Mouse (Mus musculus) 3134 (cell line): ENCODE results near the gene Rasa2.
"Not testable (repeated sequence)": the region's sequence is repeated elsewhere in the genome, so short reads cannot be mapped to it uniquely, and the experiment has no call there.

ENCODE experiments used
- DNase-seq: peaks from one replicate; pipeline ENCODE4 v3.0.0-alpha.2; 2011; ENCODE audit warnings: low spot score; ENCODE audit not compliant: insufficient read length; ENCODE audit errors: extremely low read depth

Gene Rasa2

DNA sequence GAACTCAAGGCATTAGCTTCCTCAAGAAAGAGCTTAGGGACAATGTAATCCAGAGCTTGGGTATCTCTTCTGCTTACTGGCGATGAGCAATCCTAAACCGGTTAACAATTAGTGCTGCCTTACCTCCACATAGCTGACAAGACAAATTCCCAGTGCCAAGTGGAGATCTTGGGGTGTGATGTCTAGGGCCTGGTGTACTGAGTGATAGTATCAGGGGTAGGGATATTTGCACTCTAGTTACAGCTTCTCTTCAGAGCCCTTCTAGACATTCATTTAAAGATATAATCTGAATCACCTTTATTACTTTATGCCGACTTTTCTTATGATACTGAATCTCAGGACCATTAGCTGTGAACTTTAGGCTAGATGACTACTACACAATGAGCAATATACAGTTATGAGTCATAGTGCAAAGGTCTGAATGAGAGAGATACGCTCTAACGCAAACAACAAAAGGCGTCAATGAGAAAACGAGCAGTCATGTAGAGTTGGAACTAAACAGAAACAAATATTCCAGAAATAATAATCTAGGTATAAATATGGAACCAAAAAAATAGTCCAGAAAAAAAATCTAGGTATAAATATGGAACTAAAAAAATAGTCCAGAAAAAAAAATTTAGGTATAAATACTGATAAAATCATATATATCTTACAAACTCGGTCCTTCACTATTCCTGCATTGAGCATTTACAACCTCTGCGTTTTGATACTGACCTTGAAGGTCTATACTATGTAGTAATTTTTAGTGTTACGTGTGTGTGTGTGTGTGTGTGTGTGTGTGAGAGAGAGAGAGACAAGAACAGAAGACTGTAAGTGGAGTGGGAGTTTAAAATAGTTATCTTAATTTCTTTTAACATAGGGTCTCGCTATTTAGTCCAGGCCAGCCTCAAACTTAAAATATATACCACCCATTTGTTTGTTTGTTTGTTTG lies 38.5 kb downstream of the Rasa2 start:
- DNase-seq: no peak

DNA sequence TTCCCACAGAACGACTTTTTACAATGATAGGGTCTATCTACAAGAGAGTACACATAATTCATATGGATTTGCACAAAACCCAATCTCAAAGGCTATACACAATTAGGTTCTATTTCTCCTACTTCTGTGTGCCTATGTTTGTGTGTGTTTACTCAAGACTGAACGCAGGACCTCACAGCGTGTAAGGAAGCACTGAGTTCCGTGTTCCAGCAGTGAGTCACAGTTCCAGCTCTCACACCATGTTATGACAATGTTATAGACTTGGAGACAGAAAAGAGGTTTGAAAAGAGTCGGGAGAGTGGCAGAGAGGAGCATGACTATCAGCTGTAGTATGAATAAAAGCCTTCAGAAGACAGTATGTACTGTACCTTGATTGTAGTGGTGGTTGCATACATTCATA lies 42.1 kb downstream of the Rasa2 start:
- DNase-seq: no peak

DNA sequence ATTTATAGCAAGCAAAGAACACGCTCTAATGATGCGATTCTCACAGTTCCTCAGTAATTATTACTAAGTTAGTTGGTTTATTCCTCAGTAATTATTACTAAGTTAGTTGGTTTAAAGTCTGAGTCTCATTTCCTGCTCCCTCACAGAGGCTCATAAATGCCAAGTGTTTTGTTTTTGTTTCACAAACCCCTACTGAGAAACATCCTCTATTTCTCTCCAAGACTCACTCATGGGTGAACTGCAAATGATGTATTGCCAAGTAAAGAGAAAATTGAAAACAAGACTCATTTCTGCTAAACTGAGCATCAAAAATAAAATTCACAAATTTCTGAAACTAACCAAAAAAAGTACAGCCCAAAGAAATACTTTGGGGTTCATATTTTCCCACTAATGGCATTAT lies 47.9 kb downstream of the Rasa2 start:
- peak; percentile 8 for DNase-seq

DNA sequence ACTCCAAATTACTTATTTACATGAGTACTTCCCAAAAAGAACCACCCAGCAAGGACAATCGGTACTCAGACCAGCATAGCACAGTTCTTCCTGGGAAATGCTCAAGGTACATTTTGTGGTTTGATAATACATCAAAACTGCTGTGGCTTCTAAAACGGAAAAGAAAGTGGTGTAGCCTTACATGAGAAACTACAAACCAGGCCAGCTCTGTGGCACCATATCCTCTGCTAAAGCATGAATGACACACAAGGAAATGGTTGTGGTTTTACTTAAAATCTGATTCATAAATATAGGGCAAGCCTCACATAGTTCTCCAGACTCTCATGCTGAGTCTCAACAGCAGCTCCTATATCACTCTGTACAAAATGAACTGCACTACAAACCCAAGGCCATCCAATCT lies 48.3 kb downstream of the Rasa2 start:
- DNase-seq: peak; percentile 76

DNA sequence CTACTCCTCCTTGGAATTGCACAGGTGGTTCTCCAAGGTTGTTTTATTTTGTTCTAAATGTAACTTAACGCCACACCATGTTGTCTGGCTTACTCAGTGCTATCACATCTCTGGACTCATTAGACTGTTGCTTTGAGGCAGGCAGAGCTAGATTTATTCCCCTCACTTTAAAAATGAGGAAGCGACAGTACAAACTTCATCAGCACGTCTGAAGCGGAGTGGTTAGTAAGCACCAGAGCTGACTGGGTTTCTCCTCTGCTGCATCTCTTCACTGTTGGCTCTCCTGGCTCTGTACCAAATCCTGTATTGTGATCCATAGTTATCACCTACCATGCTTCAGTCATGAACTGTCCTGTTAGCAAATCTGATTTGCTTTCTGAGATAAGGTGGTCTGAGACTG lies 53.2 kb downstream of the Rasa2 start:
- no peak for DNase-seq

DNA sequence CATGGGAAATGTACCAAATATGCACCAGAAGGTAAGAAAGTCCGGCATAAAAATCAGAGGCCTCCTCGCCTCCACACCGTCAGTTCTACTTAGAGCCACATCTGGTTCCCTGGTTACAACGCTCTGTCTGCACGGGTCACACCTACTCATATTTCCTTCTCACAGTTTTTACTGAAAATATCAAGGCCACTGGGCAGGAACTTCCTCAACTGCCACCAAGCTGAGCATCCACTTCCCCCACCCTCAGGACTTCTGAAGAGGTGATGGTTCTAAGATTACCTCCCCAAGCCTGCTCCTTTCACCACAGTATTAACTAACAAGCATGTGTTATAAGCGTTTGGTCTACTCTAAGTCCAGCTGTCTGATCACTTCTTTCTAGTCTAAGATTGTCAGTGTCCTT lies 53.7 kb downstream of the Rasa2 start:
- DNase-seq: no peak

DNA sequence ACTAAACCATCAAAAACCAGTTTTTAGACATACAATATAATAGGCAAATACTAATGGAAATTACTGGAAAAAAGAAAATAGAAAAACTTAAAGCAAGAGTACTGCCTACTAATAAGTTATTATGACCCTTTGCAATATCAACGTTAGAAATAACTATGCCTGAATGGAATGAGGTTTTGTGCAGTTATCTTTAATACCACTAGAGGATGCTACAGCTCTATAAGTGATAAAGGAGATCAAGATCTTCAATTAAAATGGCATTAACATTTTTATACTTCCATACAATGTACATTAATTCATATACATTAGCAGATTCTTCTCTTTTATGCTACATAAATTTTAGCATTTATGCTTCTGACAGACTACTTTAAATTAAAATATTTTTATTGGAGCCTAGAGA lies 58.2 kb downstream of the Rasa2 start:
- no peak for DNase-seq

DNA sequence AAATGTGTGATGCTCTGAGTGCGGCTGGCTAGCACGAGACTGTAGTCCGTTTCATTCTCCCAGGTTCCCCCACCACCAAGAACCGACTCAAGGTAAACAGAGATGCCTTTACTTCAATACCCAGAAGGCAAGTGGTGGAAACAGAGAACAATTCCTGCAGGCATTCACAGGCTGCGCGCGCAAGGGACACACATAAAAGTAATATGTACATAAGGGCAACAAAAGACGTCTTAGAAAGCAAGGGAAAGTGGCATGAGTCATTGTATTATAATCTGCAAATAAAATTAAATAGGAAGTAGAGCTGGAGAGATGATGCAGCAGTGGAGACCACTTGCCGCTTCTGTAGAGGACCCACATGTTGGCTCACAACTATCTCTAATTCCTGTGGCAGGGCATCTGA lies 58.7 kb downstream of the Rasa2 start:
- DNase-seq: no peak

DNA sequence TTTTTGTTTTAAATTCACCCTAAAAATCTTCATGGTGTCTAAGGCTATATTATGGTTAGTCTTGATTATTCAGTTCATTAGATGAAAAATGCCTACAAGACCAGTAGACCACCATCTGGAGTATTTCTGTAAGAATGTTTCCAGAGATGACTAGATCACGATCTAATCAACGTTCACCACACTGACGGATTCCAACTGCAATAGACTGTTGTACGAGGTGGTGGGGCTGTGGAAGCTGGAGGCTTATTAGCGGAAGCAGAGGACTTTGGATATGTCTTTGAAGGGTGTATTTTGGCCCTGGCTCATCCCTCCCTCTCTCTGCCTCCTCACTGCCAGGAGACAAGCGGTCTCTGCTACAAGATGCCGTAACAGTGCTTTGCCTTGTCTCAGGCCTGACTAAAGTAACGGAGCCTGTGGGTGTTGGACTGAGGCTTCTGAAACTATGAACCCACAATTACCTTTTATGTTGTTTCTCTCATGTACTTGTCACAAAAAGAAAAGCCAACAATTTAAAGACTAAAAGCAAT lies 64.9 kb downstream of the Rasa2 start:
- DNase-seq: no peak

DNA sequence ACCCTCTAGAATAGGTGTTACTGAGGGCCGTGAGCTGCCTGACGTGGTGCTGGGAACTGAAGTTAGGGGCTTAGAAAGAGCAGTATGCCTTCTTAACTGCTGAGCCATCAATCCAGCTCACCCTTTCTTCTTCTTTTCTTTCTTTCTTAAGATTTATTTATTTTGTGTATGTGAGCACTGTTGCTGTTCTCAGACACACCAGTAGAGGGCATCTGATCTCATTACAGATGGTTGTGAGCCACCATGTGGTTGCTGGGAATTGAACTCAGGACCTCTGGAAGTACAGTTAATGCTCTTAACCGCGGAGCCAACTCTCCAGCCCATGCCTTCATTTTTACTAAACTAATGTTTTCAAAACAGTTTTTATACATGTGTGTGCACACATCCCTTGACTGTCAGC lies 67.9 kb downstream of the Rasa2 start:
- no peak for DNase-seq

DNA sequence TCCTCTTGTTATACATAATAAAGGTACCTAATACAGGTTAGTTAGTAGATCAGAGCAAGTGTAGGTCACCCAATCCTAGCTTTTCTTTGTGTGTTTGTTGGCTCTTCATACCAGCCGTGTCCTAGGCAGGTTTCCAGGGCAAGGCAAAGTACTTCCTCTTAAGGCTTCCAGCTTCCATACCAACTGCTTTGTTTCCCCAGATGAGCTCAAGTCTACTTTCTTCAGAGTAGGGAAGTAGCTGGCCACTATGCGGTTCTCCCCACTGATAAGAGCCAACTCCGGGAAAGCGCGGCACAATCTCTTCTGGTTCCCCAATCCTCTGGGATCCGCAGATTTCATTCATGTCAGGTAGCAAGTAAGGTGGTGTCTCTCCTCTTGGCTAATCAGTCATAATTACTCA lies 72.3 kb downstream of the Rasa2 start:
- DNase-seq: no peak

DNA sequence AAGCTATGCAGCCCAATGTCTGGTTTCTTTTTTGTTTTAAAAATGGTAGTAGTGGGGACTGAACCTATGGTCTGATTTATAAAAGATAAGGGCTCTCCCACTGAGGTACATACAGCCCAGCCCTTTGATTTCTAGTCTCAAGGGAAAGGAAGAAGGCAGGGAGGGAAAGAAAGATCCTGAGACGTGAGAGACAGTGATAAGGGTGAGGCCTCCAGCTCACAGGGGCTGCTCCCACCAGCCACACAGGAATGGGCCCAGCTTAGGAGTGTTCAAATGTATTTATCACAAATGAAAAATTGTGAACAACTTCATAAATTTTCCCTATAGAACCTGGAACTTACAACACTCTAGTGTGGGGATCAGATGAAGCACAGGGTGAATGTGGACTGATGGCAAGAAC lies 72.8 kb downstream of the Rasa2 start:
- no peak for DNase-seq

DNA sequence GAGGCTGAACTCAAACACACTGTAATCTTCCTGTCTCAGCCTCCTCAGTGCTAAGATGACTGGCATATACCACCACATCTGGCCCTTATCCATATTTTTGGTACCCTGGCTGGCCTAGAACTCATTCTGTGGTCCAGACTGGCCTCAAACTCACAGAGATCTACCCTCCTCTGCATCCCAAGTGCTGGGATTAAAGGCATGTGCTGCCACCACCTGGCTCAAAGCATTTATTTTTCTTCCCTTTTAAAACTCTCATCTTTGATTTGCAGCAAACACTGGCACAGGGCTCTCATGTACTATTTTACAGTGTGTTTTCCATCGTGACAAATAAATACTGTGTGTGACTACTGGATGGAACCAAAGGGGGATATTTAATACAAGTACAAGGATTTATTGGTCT lies 77.3 kb downstream of the Rasa2 start:
- DNase-seq: no peak

DNA sequence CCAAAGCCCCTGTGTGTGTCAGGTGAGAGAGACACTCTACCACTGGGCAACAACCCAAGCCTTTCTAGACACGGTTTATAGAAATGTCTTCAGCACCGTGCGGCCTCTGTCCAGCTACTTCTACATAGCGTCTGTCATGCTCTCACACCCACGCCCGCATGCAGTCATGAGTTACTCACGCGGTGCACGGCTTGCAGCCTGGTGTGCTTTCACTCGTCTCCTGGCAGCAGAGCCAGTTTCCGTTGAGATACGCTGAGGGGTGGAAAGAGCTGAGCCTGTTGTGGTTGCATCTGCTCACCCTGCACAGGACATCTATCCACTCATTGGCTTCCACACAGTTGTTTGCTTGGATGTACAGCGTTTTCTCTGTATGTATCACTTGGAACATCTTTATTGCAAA lies 86.0 kb downstream of the Rasa2 start:
- DNase-seq: no peak

DNA sequence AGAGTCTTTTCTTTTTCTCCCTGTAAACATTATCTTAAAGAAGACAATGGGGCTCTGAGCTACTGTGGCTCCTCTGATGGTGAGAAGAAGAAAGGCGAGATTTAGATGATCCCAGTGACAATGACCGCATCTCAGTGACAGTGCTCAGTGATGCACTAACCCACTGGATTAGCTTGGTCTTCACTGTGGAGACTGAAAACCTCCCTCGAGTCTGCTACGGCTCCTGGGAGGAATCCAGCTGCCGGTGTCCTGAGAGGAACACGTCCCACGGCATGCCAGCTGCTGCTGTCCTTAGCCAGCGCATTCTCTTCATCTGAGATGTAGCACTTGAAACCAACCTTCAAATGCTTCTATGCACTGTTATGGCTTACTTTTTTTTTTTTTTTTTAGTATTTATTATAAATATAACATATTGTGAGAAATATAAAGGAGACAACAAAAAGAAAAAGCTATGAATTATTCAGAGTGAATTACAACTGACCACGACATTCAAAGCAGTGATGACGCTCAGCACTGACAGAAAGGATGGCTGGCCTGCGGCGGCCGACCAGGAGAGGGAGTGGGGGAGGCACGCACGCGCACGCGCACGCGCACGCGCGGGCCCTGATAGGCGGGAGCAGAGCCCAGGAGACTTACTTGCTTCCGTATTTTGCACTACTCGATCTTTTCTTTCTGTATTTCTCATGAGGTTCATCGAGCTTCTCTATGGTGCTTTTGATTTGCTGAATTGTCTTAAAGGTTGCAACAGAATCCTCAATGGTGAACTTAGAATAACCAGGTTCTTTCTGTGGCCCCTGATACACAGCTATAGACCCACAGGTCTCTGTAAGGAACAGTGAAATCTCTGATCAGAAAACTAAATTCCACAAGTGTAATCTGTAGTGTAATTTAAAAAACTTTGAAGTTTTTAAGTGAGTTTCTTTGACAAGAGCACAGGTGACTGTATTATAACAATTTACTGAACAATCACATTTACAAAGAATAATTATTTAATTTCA lies 87.5 kb downstream of the Rasa2 start:
- no peak for DNase-seq

DNA sequence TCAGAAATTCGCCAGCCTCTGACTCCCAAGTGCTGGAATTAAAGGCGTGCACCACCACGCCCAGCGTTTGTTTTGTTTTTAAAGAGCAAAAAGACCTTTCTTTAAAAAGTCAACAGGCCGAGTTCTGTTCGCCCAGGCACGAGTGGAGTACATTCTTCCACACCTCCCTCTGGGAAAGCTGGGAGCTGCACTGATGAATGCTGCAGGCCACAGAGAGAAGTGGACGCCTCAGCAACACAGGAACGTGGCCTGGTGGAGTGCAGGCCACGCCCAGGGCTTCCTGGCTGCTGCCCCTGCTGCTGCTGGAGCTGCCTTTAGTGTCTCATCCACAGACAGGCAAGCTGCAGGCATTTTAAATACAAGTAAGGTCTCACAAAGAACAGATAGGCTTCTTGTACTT lies 92.5 kb downstream of the Rasa2 start:
- no peak for DNase-seq

DNA sequence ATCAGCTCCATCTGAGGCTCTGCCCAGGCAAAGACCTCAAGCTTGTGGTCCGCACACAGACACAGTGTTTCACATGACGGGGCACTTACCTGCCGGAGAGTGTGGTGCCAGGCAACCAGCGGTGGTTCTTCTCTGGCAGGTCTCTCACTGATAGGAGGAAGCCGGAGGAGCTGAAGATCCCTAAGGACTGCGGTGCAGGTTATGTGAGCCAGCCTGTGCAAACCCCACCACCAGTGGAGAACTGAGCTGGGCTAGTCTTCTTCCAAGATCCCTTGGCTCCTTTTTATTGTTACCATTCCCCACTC lies 93.8 kb downstream of the Rasa2 start:
- DNase-seq: no peak

DNA sequence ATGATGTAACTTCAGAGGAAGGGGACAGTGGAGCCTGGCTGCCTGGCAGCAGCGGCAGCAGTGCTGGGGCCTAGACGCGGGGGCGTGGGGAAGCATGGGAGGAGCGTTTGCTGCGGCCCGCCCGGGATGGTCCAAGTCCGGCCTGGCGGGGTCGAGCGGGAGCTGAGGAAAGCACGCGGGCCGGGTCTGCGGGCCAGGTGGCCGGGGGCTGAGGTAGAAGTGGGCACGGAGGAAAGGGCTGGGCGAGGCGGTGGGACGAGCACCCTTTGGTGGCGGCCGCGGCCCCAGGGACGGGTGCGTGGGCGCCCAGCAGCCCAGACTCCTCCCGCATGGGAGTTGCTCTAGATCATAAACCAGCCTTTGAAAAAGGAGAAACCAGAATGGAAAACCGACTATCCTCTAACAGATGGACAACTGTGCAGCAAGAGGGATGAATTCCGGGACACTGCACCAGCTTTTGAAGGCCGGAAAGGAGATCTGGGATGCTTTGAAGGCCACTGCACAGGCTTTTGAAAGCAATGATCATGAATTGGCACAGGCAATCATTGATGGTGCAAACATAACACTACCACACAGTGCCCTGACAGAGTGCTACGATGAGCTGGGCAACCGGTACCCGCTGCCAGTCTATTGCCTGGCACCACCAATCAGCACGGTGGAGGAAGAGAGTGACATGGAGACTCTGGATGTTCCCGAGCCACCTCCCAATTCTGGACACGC lies 94.4 kb downstream of the Rasa2 start:
- DNase-seq: no peak

DNA sequence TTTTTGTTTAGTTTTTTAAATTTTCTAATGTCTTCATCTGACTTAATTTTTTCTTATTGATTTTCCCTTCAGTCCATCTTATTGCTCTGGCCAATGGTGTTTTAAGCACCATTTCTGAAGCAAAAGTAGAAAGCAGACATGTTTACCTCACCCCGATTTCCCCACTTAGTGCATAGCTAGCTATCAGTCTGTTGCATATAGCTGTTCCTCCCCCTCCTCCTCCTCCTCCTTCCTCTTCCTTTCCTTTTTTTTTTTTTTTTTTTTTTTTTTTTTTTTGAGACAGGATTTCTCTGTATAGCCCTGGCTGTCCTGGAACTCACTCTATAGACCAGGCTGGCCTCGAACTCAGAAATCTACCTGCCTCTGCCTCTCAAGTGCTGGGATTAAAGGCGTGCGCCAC lies 95.3 kb downstream of the Rasa2 start:
- DNase-seq: not testable (repeated sequence)

DNA sequence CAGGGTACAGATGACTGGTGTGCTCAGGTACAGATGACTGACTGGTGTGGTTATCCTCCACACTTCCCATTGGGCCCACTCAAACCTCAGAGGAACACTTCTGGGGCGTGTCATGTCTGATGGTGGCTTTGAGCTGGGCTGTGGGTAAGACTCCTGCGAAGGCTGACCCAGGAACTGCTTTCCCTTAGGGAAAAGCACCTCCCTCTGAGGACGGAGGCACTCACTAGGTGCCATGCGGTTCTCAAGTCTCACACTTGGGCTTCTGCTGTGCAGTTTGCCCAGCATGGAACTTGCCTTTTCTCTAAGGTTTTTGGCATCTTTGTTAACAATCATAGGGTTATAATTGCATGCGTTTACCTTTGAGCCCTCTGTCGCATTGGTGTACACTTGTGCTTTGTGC lies 96.0 kb downstream of the Rasa2 start:
- no peak for DNase-seq

DNA sequence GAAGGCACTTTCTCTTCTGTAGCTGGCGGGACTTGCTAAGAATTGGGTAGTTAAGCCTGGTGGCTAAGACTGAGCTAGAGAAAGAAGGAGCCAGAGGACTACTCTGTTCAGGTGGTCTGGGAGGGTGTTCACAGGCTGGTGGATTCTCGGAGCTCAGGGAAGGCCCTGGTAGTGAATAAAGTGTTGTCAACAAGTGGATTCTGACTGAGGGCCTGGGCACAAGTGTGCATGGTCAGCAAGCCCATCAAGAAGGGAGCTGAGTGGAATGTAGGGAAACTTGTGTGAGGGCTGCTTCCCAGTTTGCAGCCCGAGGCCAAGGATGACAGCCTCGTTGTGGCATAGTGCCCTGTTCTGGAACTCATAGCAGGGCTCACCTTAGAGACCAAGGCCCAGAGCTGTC lies 97.2 kb downstream of the Rasa2 start:
- no peak for DNase-seq
